Mouse (Mus musculus) lung, embryonic 15.5 days (tissue): ENCODE measurements around the gene Gm3164. TPM values are rescaled to one million over a fixed set of nuclear protein-coding genes. Genes with fewer than 3 reads are reported as not detected.
"Not testable (repeated sequence)": the region's sequence is repeated elsewhere in the genome, so short reads cannot be mapped to it uniquely, and the experiment has no call there.

Experiments
- ATAC-seq: fragments of 200-750 bp; cut with Nextera tagmentation; 2 replicates; pipeline ENCODE4 v1.8.0; 2017; ENCODE audit warnings: moderate number of reproducible peaks, borderline replicate concordance; ENCODE audit not compliant: low FRiP score, low TSS enrichment; ENCODE audit errors: extremely low read depth
- H3K27ac ChIP-seq: fragments of 300-500 bp; sonication (generic); 2 replicates; pipeline ENCODE4 v1.5.1; 2015; ENCODE audit warnings: moderate library complexity, mild to moderate bottlenecking, inconsistent platforms
- H3K27me3 ChIP-seq: fragments of 300-500 bp; sonication (generic); 2 replicates; pipeline ENCODE4 v1.6.1; 2015; ENCODE audit warnings: inconsistent platforms
- H3K36me3 ChIP-seq: fragments of 300-500 bp; sonication (generic); 2 replicates; pipeline ENCODE4 v1.6.1; 2015; ENCODE audit warnings: inconsistent platforms
- H3K4me1 ChIP-seq: fragments of 300-500 bp; sonication (generic); 2 replicates; pipeline ENCODE4 v1.6.1; 2015; ENCODE audit warnings: inconsistent platforms
- H3K4me2 ChIP-seq: fragments of 300-500 bp; sonication (generic); 2 replicates; pipeline ENCODE4 v1.6.1; 2015; ENCODE audit warnings: inconsistent platforms, mild to moderate bottlenecking, moderate library complexity
- H3K4me3 ChIP-seq: fragments of 300-500 bp; sonication (generic); 2 replicates; pipeline ENCODE4 v1.5.1; 2015; ENCODE audit warnings: mild to moderate bottlenecking, inconsistent platforms
- H3K9ac ChIP-seq: fragments of 300-500 bp; sonication (generic); 2 replicates; pipeline ENCODE4 v1.6.1; 2015; ENCODE audit warnings: inconsistent platforms
- H3K9me3 ChIP-seq: fragments of 300-500 bp; sonication (generic); 2 replicates; pipeline ENCODE4 v1.6.1; 2016; ENCODE audit warnings: inconsistent platforms
- WGBS: fragments of 180-500 bp; shearing (Covaris S2); methylation state at CpG from one replicate; pipeline ENCODE4 v1.1.7; 2015; 5-methylcytosine and 5-hydroxymethylcytosine counted together
- polyA plus RNA-seq: library from polyadenylated mRNA; unstranded; fragments of >200 nt; fragmentation: Nextera tagmentation; extraction: Ambion mirVana; gene quantifications from 2 replicates; pipeline ENCODE4 v1.2.1, GENCODE M21; 2015

Gene Gm3164
- polyA plus RNA-seq, result 0.53 and 0.61 TPM in 2 replicates

DNA sequence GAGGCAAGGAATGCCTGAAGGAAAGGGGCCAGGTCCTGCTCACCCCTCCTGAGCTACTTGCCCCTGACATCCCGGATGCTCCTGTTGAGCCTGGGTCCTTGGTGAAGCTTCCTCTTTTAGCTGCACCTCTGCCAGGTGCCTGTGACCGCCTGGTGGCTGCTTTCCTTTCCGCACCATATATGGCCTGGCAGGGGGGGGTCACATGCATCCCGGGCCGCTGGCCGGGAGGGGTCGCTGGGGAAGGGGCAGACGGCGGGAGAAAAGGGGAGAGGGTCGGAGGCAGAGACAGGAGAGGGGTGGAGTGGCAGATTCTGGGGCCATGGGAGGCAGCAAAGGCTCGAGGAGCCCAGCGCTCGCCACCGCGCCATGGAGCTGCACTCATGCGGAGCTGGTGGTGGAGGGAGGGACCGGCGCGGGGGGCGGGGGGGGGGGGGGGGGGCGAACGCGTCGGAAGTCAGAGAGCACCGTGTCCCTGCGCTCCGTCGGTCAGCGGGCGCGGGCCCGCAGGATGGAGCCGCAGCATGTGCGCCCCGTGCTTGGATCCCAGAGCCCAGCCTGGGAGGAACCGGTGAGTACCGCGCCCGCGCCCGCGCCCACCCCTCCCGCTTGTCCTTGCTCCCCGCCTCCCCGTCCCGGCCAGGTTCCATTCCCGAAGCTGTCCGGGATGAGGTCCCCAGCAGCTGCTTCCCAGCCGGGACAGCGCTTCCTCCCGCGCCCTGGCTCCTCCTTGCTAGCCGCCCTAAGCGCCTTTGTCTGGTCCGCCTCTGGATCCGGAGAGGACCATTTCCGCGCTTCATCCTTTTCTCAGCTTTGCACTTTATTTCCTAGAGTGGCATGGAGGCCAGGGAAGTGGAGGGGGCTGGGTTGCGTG lies at the start of gene Gm3164:
Gene Gm3164, plus strand, starts transcription at position 484 of the 871 bp plus-strand sequence.
- not testable (repeated sequence) for H3K9ac ChIP-seq, H3K27ac ChIP-seq
- 5% methylated on average over 25 of the region's 59 CpGs for WGBS

DNA sequence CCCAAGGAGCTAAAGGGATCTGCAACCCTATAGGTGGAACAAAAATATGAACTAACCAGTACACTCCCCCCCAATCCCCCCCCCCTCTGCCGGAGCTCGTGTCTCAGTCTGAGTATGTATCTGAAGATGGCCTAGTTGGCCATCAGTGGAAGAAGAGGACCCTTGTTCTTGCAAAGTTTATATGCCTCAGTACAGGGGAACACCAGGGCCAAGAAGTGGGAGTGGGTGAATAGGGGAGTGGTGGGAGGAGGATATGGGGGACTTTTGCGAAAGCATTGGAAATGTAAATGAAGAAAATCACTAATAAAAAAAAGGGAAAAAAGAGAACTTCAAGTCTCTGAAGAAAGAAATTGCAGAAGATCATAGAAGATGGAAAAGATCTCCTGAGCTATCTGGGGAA lies 46.3 kb upstream of the Gm3164 start:
- not testable (repeated sequence) for H3K4me1 ChIP-seq, H3K9me3 ChIP-seq, H3K27ac ChIP-seq, H3K27me3 ChIP-seq, H3K36me3 ChIP-seq, ATAC-seq, H3K9ac ChIP-seq, H3K4me3 ChIP-seq, H3K4me2 ChIP-seq
- 86% methylated on average over 3 of the region's 3 CpGs for WGBS

More for the DNA sequence above, at the start of gene Gm3164:
- not testable (repeated sequence) for H3K9me3 ChIP-seq, H3K36me3 ChIP-seq, ATAC-seq, H3K27me3 ChIP-seq, H3K4me1 ChIP-seq
- H3K4me3 ChIP-seq, result peak within 1 kb of the TSS; percentile 31
- H3K4me2 ChIP-seq, result peak within 1 kb of the TSS; percentile 58

DNA sequence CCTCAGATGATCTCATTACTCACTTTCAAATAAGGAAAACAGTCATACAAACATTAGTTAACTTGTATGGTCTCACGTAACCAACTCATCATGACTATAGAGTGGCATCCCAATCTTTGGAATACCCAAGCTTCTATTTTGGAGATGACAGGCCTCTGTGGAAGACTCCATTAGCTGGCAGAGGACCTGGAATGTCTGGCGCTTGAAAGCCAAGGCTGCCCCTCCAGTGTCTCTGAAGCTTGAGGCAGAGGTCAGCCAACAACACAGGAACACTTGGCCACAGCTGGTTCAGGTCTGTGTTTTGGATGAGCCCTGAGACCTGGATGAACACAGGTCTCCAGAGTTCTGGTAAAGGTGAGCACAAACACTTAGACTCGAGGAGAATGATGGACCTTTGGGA lies 45.6 kb upstream of the Gm3164 start:
- H3K9ac ChIP-seq, H3K4me1 ChIP-seq, H3K4me2 ChIP-seq, H3K27ac ChIP-seq, H3K9me3 ChIP-seq, H3K36me3 ChIP-seq, H3K4me3 ChIP-seq, ATAC-seq, H3K27me3 ChIP-seq: not testable (repeated sequence)
- 78% methylated on average over 3 of the region's 3 CpGs for WGBS

DNA sequence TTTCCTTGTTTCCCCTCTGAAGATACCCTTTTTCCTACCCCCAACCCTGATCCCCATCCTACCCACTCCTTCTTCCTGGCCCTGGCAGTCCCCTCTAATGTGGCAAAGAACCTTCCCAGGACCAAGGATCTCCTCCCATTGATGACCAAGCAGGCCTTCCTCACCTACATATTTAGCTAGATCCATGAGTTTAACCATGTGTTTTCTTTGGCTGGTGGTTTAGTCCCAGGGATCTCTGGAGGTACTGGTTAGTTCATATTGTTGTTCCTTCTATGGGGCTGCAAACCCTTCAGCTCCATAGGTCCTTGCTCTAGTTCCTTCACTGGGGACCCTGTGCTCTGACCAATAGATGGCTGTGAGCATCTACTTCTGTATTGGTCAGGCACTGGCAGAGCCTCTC lies 37.4 kb upstream of the Gm3164 start:
- H3K9me3 ChIP-seq, H3K9ac ChIP-seq, H3K36me3 ChIP-seq, ATAC-seq, H3K27ac ChIP-seq, H3K4me2 ChIP-seq, H3K4me3 ChIP-seq, H3K4me1 ChIP-seq, H3K27me3 ChIP-seq: not testable (repeated sequence)

DNA sequence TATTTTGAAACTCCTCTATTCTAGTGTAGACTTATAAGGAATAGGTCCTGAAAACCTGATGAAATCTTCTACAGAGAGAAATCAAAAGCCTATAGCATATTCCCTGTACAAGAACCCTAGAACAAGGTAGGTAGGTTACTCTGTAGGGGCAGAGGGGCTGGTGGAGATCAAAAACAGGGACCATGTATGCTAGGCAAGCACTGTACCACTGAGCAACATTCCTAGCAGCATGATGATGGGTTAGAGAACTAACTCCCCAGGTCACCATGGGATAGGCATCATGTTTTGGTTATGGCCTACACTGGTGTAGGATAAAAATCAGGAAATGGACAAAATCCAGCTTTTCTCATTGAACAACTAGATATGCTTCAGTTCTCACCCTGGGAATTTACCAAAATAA lies 29.6 kb upstream of the Gm3164 start:
- not testable (repeated sequence) for H3K4me3 ChIP-seq, ATAC-seq, H3K4me2 ChIP-seq, H3K27ac ChIP-seq, H3K27me3 ChIP-seq, H3K36me3 ChIP-seq, H3K4me1 ChIP-seq, H3K9me3 ChIP-seq, H3K9ac ChIP-seq

DNA sequence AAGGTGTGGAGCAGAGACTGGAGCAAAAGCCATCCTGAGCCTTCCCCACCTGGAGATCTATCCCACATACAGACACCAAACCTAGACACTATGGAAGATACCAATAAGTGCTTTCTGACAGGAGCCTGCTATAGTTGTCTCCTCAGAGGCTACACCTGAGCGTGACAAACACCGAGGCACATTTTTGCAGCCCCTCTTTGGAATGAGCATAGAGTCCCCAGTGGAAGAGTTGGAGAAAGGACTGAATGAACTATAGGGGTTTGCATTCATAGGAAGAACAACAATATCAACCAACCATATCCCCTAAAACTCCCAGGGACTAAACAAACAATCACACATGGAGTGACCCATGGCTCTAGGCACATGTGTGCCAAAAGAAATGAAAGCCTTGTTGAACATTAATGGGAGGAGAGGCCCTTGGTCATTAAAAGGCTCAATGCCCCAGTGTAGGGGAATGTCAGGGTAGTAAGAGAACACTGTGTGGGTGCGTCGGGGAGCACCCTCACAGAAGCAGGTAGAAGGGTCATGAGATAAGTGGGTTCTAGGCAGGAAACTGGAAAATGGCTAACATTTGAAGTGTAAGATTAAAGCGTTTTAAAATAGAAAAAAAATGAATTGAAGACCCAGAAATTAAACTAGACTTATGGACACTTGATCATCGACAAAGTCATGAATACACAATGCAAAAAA lies 22.3 kb upstream of the Gm3164 start:
- not testable (repeated sequence) for ATAC-seq, H3K27ac ChIP-seq, H3K9me3 ChIP-seq, H3K27me3 ChIP-seq, H3K36me3 ChIP-seq, H3K4me1 ChIP-seq, H3K4me2 ChIP-seq, H3K9ac ChIP-seq, H3K4me3 ChIP-seq
- 98% methylated on average over 4 of the region's 6 CpGs for WGBS

DNA sequence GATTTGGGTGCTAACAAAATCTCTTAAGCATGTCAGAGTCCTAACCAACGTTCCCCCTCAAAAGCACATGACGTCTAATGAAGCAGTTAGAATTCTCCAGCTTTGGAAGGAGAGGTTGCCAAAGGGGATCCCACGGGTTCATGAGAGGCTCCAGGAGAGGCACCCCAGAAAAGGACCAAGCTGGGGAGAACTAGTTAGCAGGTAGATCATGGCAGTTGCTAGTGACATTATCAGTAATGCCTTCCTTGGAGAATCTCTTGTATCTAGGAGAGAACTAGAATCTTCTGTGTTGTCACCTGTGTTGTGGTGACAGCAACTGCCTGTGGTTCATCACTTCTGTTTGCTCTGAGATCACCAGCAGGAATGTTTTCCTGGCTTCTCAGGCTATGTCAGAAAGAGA lies 18.0 kb upstream of the Gm3164 start, which contains the start of gene Gm3159:
Gene Gm3159, plus strand, starts transcription at position 301 of the 400 bp plus-strand sequence.
- WGBS, result 60% methylated on average over 1 of the region's 3 CpGs
- not testable (repeated sequence) for H3K4me3 ChIP-seq, H3K4me1 ChIP-seq, H3K4me2 ChIP-seq, H3K9me3 ChIP-seq, H3K27ac ChIP-seq, H3K9ac ChIP-seq, ATAC-seq, H3K36me3 ChIP-seq, H3K27me3 ChIP-seq

DNA sequence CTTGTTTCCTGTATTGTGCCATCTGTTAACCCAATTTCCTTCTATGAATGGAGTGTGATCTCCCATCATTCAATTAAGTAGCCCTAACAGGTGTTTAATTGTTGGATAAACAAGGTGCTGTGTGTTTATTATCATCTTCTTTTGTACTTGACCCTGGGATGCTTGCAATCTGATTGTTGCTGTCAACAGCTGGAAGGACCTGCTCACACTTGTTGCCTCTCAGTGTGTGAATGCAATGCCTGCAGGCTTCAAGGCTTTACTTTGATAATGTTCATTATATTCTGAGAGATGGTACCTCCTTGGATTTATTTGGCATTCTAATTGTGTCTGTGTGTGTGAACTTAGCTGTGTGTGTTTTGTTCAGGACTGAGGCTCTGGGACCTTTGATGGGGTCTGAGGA lies 16.6 kb upstream of the Gm3164 start:
- not testable (repeated sequence) for H3K9me3 ChIP-seq, H3K27ac ChIP-seq, H3K4me1 ChIP-seq, H3K36me3 ChIP-seq, H3K9ac ChIP-seq, ATAC-seq, H3K4me2 ChIP-seq, H3K4me3 ChIP-seq, H3K27me3 ChIP-seq

DNA sequence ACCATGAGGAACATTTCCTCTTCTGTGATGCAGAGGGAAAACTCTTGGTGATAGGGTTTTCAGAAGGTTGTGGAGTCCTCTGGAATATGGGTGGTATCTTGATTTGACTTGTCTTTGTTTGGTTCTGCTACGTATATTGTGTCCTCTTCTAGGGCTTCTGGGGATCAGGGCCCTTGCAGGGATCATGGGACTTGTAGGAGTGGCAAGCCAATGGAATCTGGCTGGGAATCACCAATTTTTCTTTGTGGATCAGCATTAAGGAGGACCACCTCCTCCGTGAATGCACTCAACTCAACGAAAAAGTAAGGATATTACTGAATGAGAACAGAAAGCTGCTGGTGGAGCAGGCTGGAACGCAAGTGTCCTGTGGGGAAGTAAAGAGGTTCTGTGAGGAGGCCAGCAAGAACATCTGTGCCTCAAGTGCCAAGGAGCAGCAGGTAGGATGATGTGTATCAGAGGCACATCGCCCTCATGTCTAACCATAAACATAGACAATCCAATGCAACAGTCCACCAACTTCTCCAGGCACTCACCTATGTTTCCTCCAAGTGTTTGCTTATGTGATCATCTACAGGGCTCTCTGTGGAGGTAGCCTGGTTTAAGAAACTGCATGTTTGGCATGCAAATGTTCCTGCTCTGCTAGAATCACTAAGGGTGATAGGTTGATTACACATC lies 15.0 kb upstream of the Gm3164 start:
- not testable (repeated sequence) for H3K4me1 ChIP-seq, H3K27me3 ChIP-seq, H3K9ac ChIP-seq, H3K27ac ChIP-seq, H3K9me3 ChIP-seq, H3K36me3 ChIP-seq, H3K4me2 ChIP-seq, ATAC-seq, H3K4me3 ChIP-seq
- WGBS, result 86% methylated on average over 5 of the region's 5 CpGs

DNA sequence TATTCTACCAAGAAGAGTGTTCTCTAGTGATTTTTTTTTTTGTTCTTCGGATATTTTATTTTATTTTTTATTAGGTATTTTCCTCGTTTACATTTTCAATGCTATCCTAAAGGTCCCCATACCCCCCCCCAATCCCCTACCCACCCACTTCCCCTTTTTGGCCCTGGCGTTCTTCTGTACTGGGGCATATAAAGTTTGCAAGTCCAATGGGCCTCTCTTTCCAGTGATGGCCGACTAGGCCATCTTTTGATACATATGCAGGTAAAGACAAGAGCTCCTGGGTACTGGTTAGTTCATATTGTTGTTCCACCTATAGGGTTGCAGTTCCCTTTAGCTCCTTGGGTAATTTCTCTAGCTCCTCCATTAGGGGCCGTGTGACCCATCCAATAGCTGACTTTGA lies 14.0 kb upstream of the Gm3164 start:
- not testable (repeated sequence) for H3K36me3 ChIP-seq, H3K27ac ChIP-seq, H3K9ac ChIP-seq, H3K4me3 ChIP-seq, H3K4me1 ChIP-seq, H3K4me2 ChIP-seq, H3K27me3 ChIP-seq, ATAC-seq, H3K9me3 ChIP-seq
- 73% methylated on average over 5 of the region's 5 CpGs for WGBS

DNA sequence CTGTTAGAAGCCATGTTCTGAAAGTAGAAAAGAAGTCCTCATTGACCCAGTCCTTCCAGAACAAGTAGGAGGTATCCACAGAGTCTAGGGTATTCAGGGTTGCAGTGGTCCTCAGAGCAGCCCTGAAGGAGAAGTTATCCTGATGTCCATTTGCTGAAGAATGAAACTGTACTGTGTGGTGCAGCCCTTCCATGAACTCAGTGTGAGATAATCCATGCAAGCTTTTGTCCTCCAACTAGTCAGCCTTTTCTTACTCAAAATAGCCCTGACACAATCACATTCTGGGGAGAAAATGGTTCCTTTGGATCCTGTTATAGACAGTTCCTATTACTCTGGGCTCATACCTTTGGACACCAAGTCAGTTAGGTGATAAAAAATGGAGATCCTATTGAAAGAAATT lies 11.4 kb upstream of the Gm3164 start:
- not testable (repeated sequence) for H3K9me3 ChIP-seq, H3K4me2 ChIP-seq, H3K27me3 ChIP-seq, H3K4me1 ChIP-seq, H3K4me3 ChIP-seq, H3K9ac ChIP-seq, H3K36me3 ChIP-seq, H3K27ac ChIP-seq, ATAC-seq

DNA sequence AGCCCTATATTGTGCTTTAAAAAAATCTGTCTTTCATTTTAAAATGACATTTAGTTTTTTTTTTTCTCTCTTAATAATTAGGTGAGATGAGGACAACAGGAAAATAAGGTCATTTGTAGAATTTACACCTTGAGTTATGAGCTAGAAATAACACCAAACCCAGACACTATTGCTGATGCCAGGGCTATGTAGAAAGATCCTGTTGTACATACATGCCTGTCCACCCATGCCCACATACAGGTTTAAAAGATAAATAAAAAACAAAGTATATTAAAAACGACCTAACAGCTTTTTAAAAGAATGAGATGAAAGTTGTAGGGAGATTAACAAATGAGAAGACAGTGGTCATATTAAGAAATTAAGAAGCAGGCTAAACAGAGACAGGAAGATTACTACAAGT lies 5.3 kb upstream of the Gm3164 start:
- not testable (repeated sequence) for H3K9ac ChIP-seq, H3K9me3 ChIP-seq, H3K4me2 ChIP-seq, H3K36me3 ChIP-seq, H3K27ac ChIP-seq, H3K27me3 ChIP-seq, ATAC-seq, H3K4me1 ChIP-seq, H3K4me3 ChIP-seq
- 31% methylated on average over 1 of the region's 1 CpGs for WGBS
